Mouse (Mus musculus): Measurements from ENCODE around the gene Gm28036.

- TF ChIP-seq CTCF (conservative IDR thresholded peaks at IDR 0.05; ENCODE audit: low read length) (no peak), POU5F1 (IDR thresholded peaks at IDR 0.05; ENCODE audit: borderline replicate concordance, low read length) (no peak), NANOG (IDR thresholded peaks at IDR 0.05; ENCODE audit: borderline replicate concordance, low read length) (no peak)
Measured at GRCm38 (mm10) chr2:156079183-156079560, 47.7 kb downstream of the Gm28036 start.
